Mouse (Mus musculus): Measurements from ENCODE around the gene Lce1e.

Gene Lce1e

GRCm38 (mm10) chr3:92708974-92709373, at the start of gene Lce1e:
Gene Lce1e (minus strand): TSS chr3:92709074.
- DNase-seq: no peak

GRCm38 (mm10) chr3:92753197-92753596, 44.3 kb upstream of the Lce1e start:
- DNase-seq: no peak

- DNase-seq: no peak
These were observed 43.4 kb upstream of the Lce1e start, which contains the start of gene Lce1g for GRCm38 (mm10) chr3:92752238-92752637. Gene Lce1g (minus strand): TSS chr3:92752338.

GRCm38 (mm10) chr3:92738996-92739395, 30.1 kb upstream of the Lce1e start, which contains the start of gene Gm38119:
Gene Gm38119 (minus strand): TSS chr3:92739096.
- no peak for DNase-seq

- DNase-seq: no peak
These were observed 13.8 kb upstream of the Lce1e start for GRCm38 (mm10) chr3:92722631-92723030.

GRCm38 (mm10) chr3:92720250-92720649, 11.4 kb upstream of the Lce1e start, which contains the start of gene Lce1f:
Gene Lce1f (minus strand): TSS chr3:92720350.
- DNase-seq: no peak

- no peak for DNase-seq
These were observed 6.2 kb upstream of the Lce1e start for GRCm38 (mm10) chr3:92715122-92715521.

- no peak for DNase-seq
These were observed 14.3 kb downstream of the Lce1e start for GRCm38 (mm10) chr3:92694613-92695012.

GRCm38 (mm10) chr3:92691688-92692087, 17.2 kb downstream of the Lce1e start:
- no peak for DNase-seq

GRCm38 (mm10) chr3:92689154-92689553, 19.7 kb downstream of the Lce1e start:
- DNase-seq: peak; percentile 14

GRCm38 (mm10) chr3:92687110-92687509, 21.8 kb downstream of the Lce1e start, which contains the start of gene Lce1d:
Gene Lce1d (minus strand): TSS chr3:92687210.
- no peak for DNase-seq

- no peak for DNase-seq
These were observed 29.9 kb downstream of the Lce1e start, which contains the start of gene Lce1c for GRCm38 (mm10) chr3:92678947-92679346. Gene Lce1c (plus strand): TSS chr3:92679247.

- no peak for DNase-seq
These were observed 38.7 kb downstream of the Lce1e start, which contains the start of gene Lce1a2 for GRCm38 (mm10) chr3:92670215-92670614. Gene Lce1a2 (minus strand): TSS chr3:92670315.
